ENCODE assay signal across 16 mouse cellular contexts in the genomic region with DNA sequence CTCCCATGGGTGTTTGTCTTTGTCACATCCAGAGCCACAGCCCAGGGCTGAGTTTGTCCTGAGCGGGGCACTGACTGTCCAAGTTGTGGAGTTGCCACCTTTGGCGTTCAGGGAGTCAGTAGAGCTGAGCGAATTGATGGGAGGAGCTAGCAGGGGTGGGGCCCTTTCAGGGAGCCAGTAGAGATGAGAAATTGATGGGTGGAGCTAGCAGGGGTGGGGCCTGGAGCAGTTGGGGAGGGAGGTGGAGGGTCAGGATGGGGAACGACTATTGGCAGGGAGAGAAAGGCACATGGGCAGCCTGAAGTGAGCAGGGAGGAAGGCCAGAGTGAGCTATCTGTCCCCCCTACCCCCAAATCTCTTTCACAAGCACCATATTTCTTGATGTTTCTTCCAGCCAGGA.
"Had no signal": no experiment of that assay in that cellular context is flagged by ENCODE, and none has a peak within 500 bp of the region (broad histone marks: within the 10 kb centered on the region; RNA-seq: fewer than 3 reads in every experiment).

No protein-coding gene starts in this region.

- H3K4me3 ChIP-seq: neural tube, embryonic 12.5 days; neural tube, embryonic 13.5 days; stomach, embryonic 15.5 days had no signal

- H3K4me2 ChIP-seq: neural tube, embryonic 12.5 days; neural tube, embryonic 13.5 days; stomach, embryonic 15.5 days had no signal

- H3K9ac ChIP-seq: neural tube, embryonic 12.5 days; neural tube, embryonic 13.5 days; stomach, embryonic 15.5 days had no signal

- DNase-seq: retina, postnatal 1 day; right cerebral cortex, adult 18-20 months; right cerebral cortex, postnatal 14 days; right cerebral cortex, postnatal 25 days; right cerebral cortex, postnatal 4 days; spleen, adult 18-20 months; thymus, adult 18-20 months; thymus, adult 2 months; thymus, postnatal 14 days; thymus, postnatal 25 days; thymus, postnatal 36 days; thymus, postnatal 4 days had no signal

- H3K27ac ChIP-seq: neural tube, embryonic 12.5 days; neural tube, embryonic 13.5 days; stomach, embryonic 15.5 days; stomach, postnatal 0 days had no signal

- H3K4me1 ChIP-seq: stomach, embryonic 15.5 days had no signal

- H3K36me3 ChIP-seq: neural tube, embryonic 12.5 days; neural tube, embryonic 13.5 days; stomach, embryonic 15.5 days had no signal

- H3K27me3 ChIP-seq: neural tube, embryonic 13.5 days; stomach, embryonic 15.5 days had no signal

- H3K9me3 ChIP-seq: neural tube, embryonic 12.5 days; neural tube, embryonic 13.5 days; stomach, embryonic 15.5 days had no signal
